Mouse (Mus musculus): ENCODE data around the gene Tmem243. TPM values are rescaled to one million over a fixed set of nuclear protein-coding genes. Genes with fewer than 3 reads are reported as not detected.

Tmem243 gene
- total and polyA plus RNA-seq, 2 experiments from 2014 or later, result 3.5 to 10.7 TPM

- WGBS, result 90% methylated on average over 12 of the region's 12 CpGs
- no peak for TF ChIP-seq CTCF (IDR thresholded peaks at IDR 0.05; ENCODE audit: low read depth)
- H3K36me3 ChIP-seq (ENCODE audit: insufficient read depth), result peaks cover 55% of the 10 kb centered on the region
- H3K4me2 ChIP-seq (ENCODE audit: low read depth), result no peak overlapping the region
- H3K27me3 ChIP-seq (ENCODE audit: insufficient read depth, low read length), result no peaks in the 10 kb centered on the region
- DNase-seq (no peak), ATAC-seq (no peak)
- no peak overlapping the region for H3K4me3 ChIP-seq (ENCODE audit: low read depth, low read length)
- H3K9ac ChIP-seq, result no peak overlapping the region
- H3K27ac ChIP-seq (ENCODE audit: low read depth, low read length), result no peak overlapping the region
- H3K4me1 ChIP-seq (ENCODE audit: insufficient read depth), result no peaks in the 10 kb centered on the region
- H3K9me3 ChIP-seq (ENCODE audit: low read length), result no peaks in the 10 kb centered on the region
Observed at GRCm38 (mm10) chr5:9128566-9128965, 28.1 kb downstream of the Tmem243 start.

- ATAC-seq (no peak), DNase-seq (no peak)
- Histone ChIP-seq H3K9ac (no peak overlapping the region), H3K36me3 (ENCODE audit: insufficient read depth) (peaks cover 53% of the 10 kb centered on the region), H3K27ac (ENCODE audit: low read depth, low read length) (no peak overlapping the region), H3K9me3 (ENCODE audit: low read length) (no peaks in the 10 kb centered on the region), H3K27me3 (ENCODE audit: insufficient read depth, low read length) (no peaks in the 10 kb centered on the region), H3K4me1 (ENCODE audit: insufficient read depth) (no peaks in the 10 kb centered on the region), H3K4me2 (ENCODE audit: low read depth) (no peak overlapping the region), H3K4me3 (ENCODE audit: low read depth, low read length) (no peak overlapping the region)
- TF ChIP-seq CTCF (IDR thresholded peaks at IDR 0.05; ENCODE audit: low read depth), result no peak
- 79% methylated on average over 7 of the region's 7 CpGs for WGBS
Observed at GRCm38 (mm10) chr5:9131786-9132185, 31.3 kb downstream of the Tmem243 start.

- TF ChIP-seq CTCF (IDR thresholded peaks at IDR 0.05; ENCODE audit: low read depth), result no peak
- Histone ChIP-seq H3K4me1 (ENCODE audit: insufficient read depth) (no peaks in the 10 kb centered on the region), H3K27me3 (ENCODE audit: insufficient read depth, low read length) (no peaks in the 10 kb centered on the region), H3K27ac (ENCODE audit: low read depth, low read length) (no peak overlapping the region), H3K4me2 (ENCODE audit: low read depth) (no peak overlapping the region), H3K9me3 (ENCODE audit: low read length) (no peaks in the 10 kb centered on the region), H3K36me3 (ENCODE audit: insufficient read depth) (peaks cover 39% of the 10 kb centered on the region), H3K9ac (no peak overlapping the region), H3K4me3 (ENCODE audit: low read depth, low read length) (no peak overlapping the region)
- DNase-seq, result no peak
- 86% methylated on average over 3 of the region's 3 CpGs for WGBS
- ATAC-seq, result no peak
Observed at GRCm38 (mm10) chr5:9135588-9135987, 35.1 kb downstream of the Tmem243 start.

GRCm38 (mm10) chr5:9140724-9141123, 40.3 kb downstream of the Tmem243 start:
- ATAC-seq, result no peak
- H3K36me3 ChIP-seq (ENCODE audit: insufficient read depth), result peaks cover 35% of the 10 kb centered on the region

GRCm38 (mm10) chr5:9142376-9142775, 41.9 kb downstream of the Tmem243 start:
- Histone ChIP-seq H3K27me3 (ENCODE audit: insufficient read depth, low read length) (no peaks in the 10 kb centered on the region), H3K27ac (ENCODE audit: low read depth, low read length) (no peak overlapping the region), H3K36me3 (ENCODE audit: insufficient read depth) (peaks cover 31% of the 10 kb centered on the region), H3K9me3 (ENCODE audit: low read length) (no peaks in the 10 kb centered on the region), H3K4me1 (ENCODE audit: insufficient read depth) (no peaks in the 10 kb centered on the region), H3K9ac (no peak overlapping the region), H3K4me3 (ENCODE audit: low read depth, low read length) (no peak overlapping the region), H3K4me2 (ENCODE audit: low read depth) (no peak overlapping the region)
- no peak for TF ChIP-seq CTCF (IDR thresholded peaks at IDR 0.05; ENCODE audit: low read depth)
- WGBS, result 92% methylated on average over 6 of the region's 6 CpGs
- ATAC-seq, result no peak
- no peak for DNase-seq

More at GRCm38 (mm10) chr5:9140724-9141123, 40.3 kb downstream of the Tmem243 start:
- no peaks in the 10 kb centered on the region for H3K27me3 ChIP-seq (ENCODE audit: insufficient read depth, low read length)
- no peaks in the 10 kb centered on the region for H3K9me3 ChIP-seq (ENCODE audit: low read length)
- WGBS, result 78% methylated on average over 8 of the region's 8 CpGs
- H3K4me3 ChIP-seq (ENCODE audit: low read depth, low read length), result no peak overlapping the region
- H3K9ac ChIP-seq, result no peak overlapping the region
- no peak for TF ChIP-seq CTCF (IDR thresholded peaks at IDR 0.05; ENCODE audit: low read depth)
- no peak overlapping the region for H3K4me2 ChIP-seq (ENCODE audit: low read depth)
- DNase-seq, result no peak
- no peak overlapping the region for H3K27ac ChIP-seq (ENCODE audit: low read depth, low read length)
- H3K4me1 ChIP-seq (ENCODE audit: insufficient read depth), result no peaks in the 10 kb centered on the region

- no peak overlapping the region for H3K9ac ChIP-seq
- 90% methylated on average over 8 of the region's 8 CpGs for WGBS
- H3K4me1 ChIP-seq (ENCODE audit: insufficient read depth), result no peaks in the 10 kb centered on the region
- TF ChIP-seq CTCF (IDR thresholded peaks at IDR 0.05; ENCODE audit: low read depth), result no peak
- H3K27me3 ChIP-seq (ENCODE audit: insufficient read depth, low read length), result no peaks in the 10 kb centered on the region
- H3K4me3 ChIP-seq (ENCODE audit: low read depth, low read length), result no peak overlapping the region
- H3K9me3 ChIP-seq (ENCODE audit: low read length), result no peaks in the 10 kb centered on the region
- H3K36me3 ChIP-seq (ENCODE audit: insufficient read depth), result peaks cover 24% of the 10 kb centered on the region; the same call in 1 of the 2 replicates
- no peak overlapping the region for H3K27ac ChIP-seq (ENCODE audit: low read depth, low read length)
- ATAC-seq (no peak), DNase-seq (no peak)
- no peak overlapping the region for H3K4me2 ChIP-seq (ENCODE audit: low read depth)
Observed at GRCm38 (mm10) chr5:9149273-9149850, 48.9 kb downstream of the Tmem243 start.

- no peak overlapping the region for H3K4me2 ChIP-seq (ENCODE audit: low read depth)
- H3K9ac ChIP-seq, result no peak overlapping the region
- no peak overlapping the region for H3K4me3 ChIP-seq (ENCODE audit: low read depth, low read length)
- no peaks in the 10 kb centered on the region for H3K9me3 ChIP-seq (ENCODE audit: low read length)
- no peak for DNase-seq
- no peak for TF ChIP-seq CTCF (IDR thresholded peaks at IDR 0.05; ENCODE audit: low read depth)
- H3K27me3 ChIP-seq (ENCODE audit: insufficient read depth, low read length), result no peaks in the 10 kb centered on the region
- no peaks in the 10 kb centered on the region for H3K36me3 ChIP-seq (ENCODE audit: insufficient read depth)
- H3K27ac ChIP-seq (ENCODE audit: low read depth, low read length), result no peak overlapping the region
- peaks cover 3% of the 10 kb centered on the region; the same call in 1 of the 2 replicates for H3K4me1 ChIP-seq (ENCODE audit: insufficient read depth)
- no peak for ATAC-seq
Observed at GRCm38 (mm10) chr5:9156746-9157145, 56.3 kb downstream of the Tmem243 start.
